Mouse (Mus musculus) E14TG2a.4 (cell line): ENCODE measurements at regions not wholly inside any gene's neighbourhood (a gene's known extent, or its start where the extent isn't known, plus 50 kb on each side); places are given as distances from the start of the nearest gene placed in this dataset.

ENCODE experiments used
- CTCF ChIP-seq: conservative IDR thresholded peaks from 2 replicates; pipeline ENCODE4 v1.5.1; 2014; ENCODE audit warnings: low read length
- NANOG ChIP-seq: IDR thresholded peaks from 2 replicates; pipeline ENCODE4 v1.6.1; 2014; ENCODE audit warnings: borderline replicate concordance, low read length, mixed read lengths

GRCm38 (mm10) chr2:124755244-124755643 lies 312.7 kb upstream of the Slc24a5 start:
- TF ChIP-seq CTCF = no peak
- no peak for TF ChIP-seq NANOG
